In genomic region chr2:29619484-29620300, GRCm38 (mm10) we compare ENCODE assay signal across 8 mouse cellular contexts. TPM values are rescaled to one million over a fixed set of nuclear protein-coding genes. Genes with fewer than 3 reads are reported as not detected.
DNase-seq lines count a peak whose midpoint lies in the region; ATAC-seq and TF ChIP-seq lines count a peak whose summit lies in the region.

Gene Rapgef1, plus strand, starts transcription at chr2:29619720.

- H3K27me3 ChIP-seq in C2C12 (ENCODE audit: control insufficient read depth, insufficient read depth, insufficient read length), result no peaks in the 10 kb centered on the region
- no peaks in the 10 kb centered on the region for H3K27me3 ChIP-seq in heart, embryonic 11.5 days (ENCODE audit: control insufficient read depth, insufficient read depth, low read length)
- no peaks in the 10 kb centered on the region for H3K27me3 ChIP-seq in kidney, embryonic 15.5 days

- peak; percentile 100 for TF ChIP-seq CTCF in C2C12 (IDR thresholded peaks at IDR 0.05; ENCODE audit: control insufficient read depth, insufficient read depth, insufficient read length)

- H3K9me3 ChIP-seq in heart, embryonic 11.5 days (replicated peaks; ENCODE audit: control insufficient read depth, low read length), result no peaks in the 10 kb centered on the region
- no peaks in the 10 kb centered on the region for H3K9me3 ChIP-seq in kidney, embryonic 15.5 days (replicated peaks)

- peaks cover 41% of the 10 kb centered on the region for H3K79me3 ChIP-seq in C2C12 (ENCODE audit: low read depth)

- WGBS in heart, embryonic 11.5 days (ENCODE audit: insufficient replicate concordance), result 1% methylated on average over 62 of the region's 101 CpGs
- WGBS in kidney, embryonic 15.5 days, result under 1% methylated on average over 84 of the region's 101 CpGs

- H3K4me1 ChIP-seq in heart, embryonic 11.5 days (ENCODE audit: control insufficient read depth, insufficient read depth, low read length), result peaks cover 39% of the 10 kb centered on the region
- H3K4me1 ChIP-seq in kidney, embryonic 15.5 days, result peaks cover 40% of the 10 kb centered on the region

- peak within 1 kb of the TSS; percentile 84 for H3K27ac ChIP-seq in heart, embryonic 11.5 days (ENCODE audit: low read depth, low read length)
- H3K27ac ChIP-seq in kidney, embryonic 15.5 days, result peak within 1 kb of the TSS; percentile 88

- peak; percentile 86 for DNase-seq in brain, adult 2 months (ENCODE audit: low read depth, low spot score)
- DNase-seq in liver, result peak; percentile 83
- DNase-seq in monocyte, adult 2 months (ENCODE audit: low read depth in 1 of 2, low spot score in 2 of 2), result peak; percentile 73 to 92
- DNase-seq in spleen, postnatal 14 days (ENCODE audit: low spot score in 2 of 2), result peak; percentile 84 to 93

- peak within 1 kb of the TSS; percentile 90 for H3K9ac ChIP-seq in heart, embryonic 11.5 days (ENCODE audit: low read depth, low read length)
- peak within 1 kb of the TSS; percentile 88 for H3K9ac ChIP-seq in kidney, embryonic 15.5 days

- peak within 1 kb of the TSS; percentile 92 for H3ac ChIP-seq in C2C12 (ENCODE audit: control insufficient read depth, insufficient read length, low read depth)

- H3K79me2 ChIP-seq in C2C12 (ENCODE audit: control insufficient read depth, insufficient read depth), result peaks cover 49% of the 10 kb centered on the region

- no peaks in the 10 kb centered on the region for H3K36me3 ChIP-seq in C2C12 (ENCODE audit: control insufficient read depth, insufficient read depth)
- H3K36me3 ChIP-seq in heart, embryonic 11.5 days (ENCODE audit: control insufficient read depth, insufficient read depth, low read length), result no peaks in the 10 kb centered on the region
- H3K36me3 ChIP-seq in kidney, embryonic 15.5 days, result no peaks in the 10 kb centered on the region

- ATAC-seq in erythroblast, adult 5-6 weeks (replicated peaks; ENCODE audit: low FRiP score, poor library complexity, severe bottlenecking), result peak; percentile 83
- ATAC-seq in heart, embryonic 11.5 days (replicated peaks; ENCODE audit: insufficient number of reproducible peaks, low FRiP score, low TSS enrichment), result peak; percentile 74
- peak; percentile 81 for ATAC-seq in kidney, embryonic 15.5 days (replicated peaks; ENCODE audit: low FRiP score)

- peak within 1 kb of the TSS; percentile 59 for H3K4me3 ChIP-seq in C2C12 (ENCODE audit: insufficient read depth, poor library complexity, severe bottlenecking)
- peak within 1 kb of the TSS; percentile 81 for H3K4me3 ChIP-seq in heart, embryonic 11.5 days (ENCODE audit: low read depth, low read length)
- peak within 1 kb of the TSS; percentile 83 for H3K4me3 ChIP-seq in kidney, embryonic 15.5 days (replicated peaks)

- H3K4me2 ChIP-seq in heart, embryonic 11.5 days, result peak within 1 kb of the TSS; percentile 90
- H3K4me2 ChIP-seq in kidney, embryonic 15.5 days, result peak within 1 kb of the TSS; percentile 85

TF ChIP-seq in C2C12, 6 proteins besides CTCF, POLR2A, EP300 and RAD21:
- no peak for TF ChIP-seq FOSL1 (IDR thresholded peaks at IDR 0.05; ENCODE audit: insufficient read depth, low read length, poor library complexity, severe bottlenecking)
- no peak for TF ChIP-seq MYOD1 (IDR thresholded peaks at IDR 0.05; ENCODE audit: control insufficient read depth, insufficient read length, low read depth)
- no peak for TF ChIP-seq MAX (IDR thresholded peaks at IDR 0.05)
- no peak for TF ChIP-seq USF1 (IDR thresholded peaks at IDR 0.05; ENCODE audit: low read depth)
TF ChIP-seq in C2C12: peak in this region for 0.

RNA-seq across cellular contexts. Expression of gene Rapgef1, which starts in this region (rescaled TPM):
- polyA plus RNA-seq in C2C12 (2012; fragmentation: generic; extraction: Trizol), result 48.9 TPM
- total RNA-seq in erythroblast, adult 5-6 weeks (2015; ENCODE audit: low replicate concordance), result 7.5 and 8.5 TPM in 2 replicates
- 7.3 and 13.0 TPM in 2 replicates for total RNA-seq in erythroblast, adult 5-6 weeks (2017; ENCODE audit: low replicate concordance)
- polyA plus RNA-seq in heart, embryonic 11.5 days (2014; fragmentation: Nextera tagmentation; extraction: Ambion mirVana), result 9.1 and 9.8 TPM in 2 replicates
- polyA plus RNA-seq in kidney, embryonic 15.5 days (2015; fragmentation: Nextera tagmentation; extraction: Ambion mirVana), result 12.4 and 13.8 TPM in 2 replicates

Comparison
In these comparisons a context has a peak if more than half of its experiments do, and no peak if none do; other contexts are left out.
1. Peak in every context shown above with its lines: DNase-seq, ATAC-seq, H3K4me3 ChIP-seq and H3K27ac ChIP-seq.